In the genomic region with DNA sequence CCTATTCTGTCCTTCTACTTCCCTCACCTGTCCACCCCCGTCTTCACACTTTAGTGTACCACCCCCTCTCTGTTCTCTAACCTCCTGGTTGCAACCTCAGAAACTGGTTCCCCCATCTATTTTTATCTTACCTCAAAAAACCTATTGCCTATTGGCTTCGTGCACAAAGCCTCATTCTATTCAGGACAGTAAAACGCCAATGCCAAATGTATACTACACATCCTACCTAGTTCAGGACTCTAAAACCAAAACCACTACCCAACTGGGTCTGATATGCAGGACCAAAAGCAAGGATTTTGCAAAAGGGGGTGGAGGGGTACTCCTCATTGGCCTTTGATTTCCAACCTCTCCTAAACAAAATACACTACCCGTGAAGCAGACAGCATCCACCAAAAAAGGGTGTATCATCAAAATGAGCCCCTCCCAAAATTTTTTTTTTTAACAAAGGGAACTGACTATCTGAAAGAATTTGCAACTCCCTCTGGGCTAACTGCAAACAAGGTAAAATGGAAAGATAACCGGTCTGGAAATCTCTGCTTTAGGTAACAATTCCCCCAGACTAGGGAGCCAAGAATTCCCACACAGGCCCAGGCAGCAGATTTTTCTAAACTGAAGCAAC, we compare ENCODE assay signal across 8 mouse cellular contexts. TPM values are rescaled to one million over a fixed set of nuclear protein-coding genes. Genes with fewer than 3 reads are reported as not detected.
DNase-seq lines count a peak whose midpoint lies in the region; ATAC-seq and TF ChIP-seq lines count a peak whose summit lies in the region.

No protein-coding gene starts in this region.

- ATAC-seq in kidney, embryonic 14.5 days (ENCODE audit: low FRiP score, low TSS enrichment) = no peak
- ATAC-seq in hindbrain, embryonic 12.5 days (ENCODE audit: low FRiP score) = no peak
- no peak for ATAC-seq in midbrain, embryonic 14.5 days (ENCODE audit: low FRiP score, low TSS enrichment)
- no peak for ATAC-seq in megakaryocyte-erythroid progenitor cell, adult 5-6 weeks (replicated peaks; ENCODE audit: low FRiP score, low TSS enrichment, poor library complexity, severe bottlenecking)

- no peaks in the 10 kb centered on the region for H3K9me3 ChIP-seq in kidney, embryonic 14.5 days (ENCODE audit: control insufficient read depth, low read length)
- no peaks in the 10 kb centered on the region for H3K9me3 ChIP-seq in hindbrain, embryonic 12.5 days (replicated peaks)
- no peaks in the 10 kb centered on the region for H3K9me3 ChIP-seq in midbrain, embryonic 14.5 days (ENCODE audit: control insufficient read depth, low read length)

- no peak overlapping the region for H3K27ac ChIP-seq in kidney, embryonic 14.5 days (ENCODE audit: low read depth, low read length)
- no peak overlapping the region for H3K27ac ChIP-seq in bone marrow macrophage, adult 2 months (ENCODE audit: insufficient read depth, low read depth, low read length)
- no peak overlapping the region for H3K27ac ChIP-seq in hindbrain, embryonic 12.5 days
- no peak overlapping the region for H3K27ac ChIP-seq in midbrain, embryonic 14.5 days (replicated peaks; ENCODE audit: low read depth, low read length)

- peak overlapping the region; percentile 92; the same call in 1 of the 2 replicates for H3K9ac ChIP-seq in kidney, embryonic 14.5 days (ENCODE audit: low read depth, low read length)
- peak overlapping the region; percentile 85 for H3K9ac ChIP-seq in hindbrain, embryonic 12.5 days
- H3K9ac ChIP-seq in midbrain, embryonic 14.5 days (replicated peaks; ENCODE audit: low read length) = peak overlapping the region; percentile 73; the same call in 1 of the 2 replicates

- peak overlapping the region; percentile 79 for H3K4me3 ChIP-seq in kidney, embryonic 14.5 days (ENCODE audit: low read length)
- H3K4me3 ChIP-seq in bone marrow macrophage, adult 2 months (ENCODE audit: insufficient read depth, low read length) = peak overlapping the region; percentile 81; the same call in 1 of the 2 replicates
- peak overlapping the region; percentile 91 for H3K4me3 ChIP-seq in hindbrain, embryonic 12.5 days
- H3K4me3 ChIP-seq in midbrain, embryonic 14.5 days (replicated peaks; ENCODE audit: low read depth, low read length) = peak overlapping the region; percentile 80

- H3K36me3 ChIP-seq in kidney, embryonic 14.5 days (ENCODE audit: control insufficient read depth, insufficient read depth, low read length) = peaks cover 5% of the 10 kb centered on the region; the same call in 1 of the 2 replicates
- H3K36me3 ChIP-seq in hindbrain, embryonic 12.5 days = peaks cover 4% of the 10 kb centered on the region; the same call in 1 of the 2 replicates
- no peaks in the 10 kb centered on the region for H3K36me3 ChIP-seq in midbrain, embryonic 14.5 days (ENCODE audit: control insufficient read depth, insufficient read depth, low read length)

- 40% methylated on average over 5 of the region's 5 CpGs for WGBS in kidney, embryonic 14.5 days
- 48% methylated on average over 5 of the region's 5 CpGs for WGBS in hindbrain, embryonic 12.5 days
- WGBS in midbrain, embryonic 14.5 days = 37% methylated on average over 5 of the region's 5 CpGs

- H3K4me1 ChIP-seq in kidney, embryonic 14.5 days (ENCODE audit: control insufficient read depth, insufficient read depth, low read length) = peaks cover 17% of the 10 kb centered on the region
- H3K4me1 ChIP-seq in bone marrow macrophage, adult 2 months (ENCODE audit: control insufficient read depth, insufficient read depth, low read length) = peaks cover 21% of the 10 kb centered on the region
- H3K4me1 ChIP-seq in hindbrain, embryonic 12.5 days = peaks cover 28% of the 10 kb centered on the region
- H3K4me1 ChIP-seq in midbrain, embryonic 14.5 days (ENCODE audit: control insufficient read depth, insufficient read depth, low read length) = peaks cover 10% of the 10 kb centered on the region

- peak overlapping the region; percentile 73 for H3K4me2 ChIP-seq in kidney, embryonic 14.5 days (replicated peaks; ENCODE audit: low read depth, low read length)
- H3K4me2 ChIP-seq in hindbrain, embryonic 12.5 days (replicated peaks) = peak overlapping the region; percentile 78
- H3K4me2 ChIP-seq in midbrain, embryonic 14.5 days (ENCODE audit: low read length) = peak overlapping the region; percentile 70

- no peak for DNase-seq in kidney, postnatal 36 days
- no peak for DNase-seq in midbrain, embryonic 14.5 days
- DNase-seq in embryo, embryonic 9.5 days (ENCODE audit: extremely low spot score) = no peak
- no peak for DNase-seq in right cerebral cortex, postnatal 10 days (ENCODE audit: low spot score in 2 of 2)

- no peak for TF ChIP-seq POLR2A in bone marrow macrophage, adult 2 months (IDR thresholded peaks at IDR 0.05; ENCODE audit: borderline replicate concordance, low read depth, low read length)

- H3K27me3 ChIP-seq in kidney, embryonic 14.5 days (ENCODE audit: control insufficient read depth, insufficient read depth, low read length) = no peaks in the 10 kb centered on the region
- H3K27me3 ChIP-seq in hindbrain, embryonic 12.5 days = no peaks in the 10 kb centered on the region
- H3K27me3 ChIP-seq in midbrain, embryonic 14.5 days (ENCODE audit: control insufficient read depth, insufficient read depth, low read length) = no peaks in the 10 kb centered on the region

- no peak for TF ChIP-seq CTCF in bone marrow macrophage, adult 2 months (IDR thresholded peaks at IDR 0.05; ENCODE audit: low read depth, low read length)

RNA-seq across cellular contexts. Expression of gene S100pbp, which starts 1.4 kb away (rescaled TPM):
- 17.3 and 28.9 TPM in 2 replicates for polyA plus RNA-seq in kidney, embryonic 14.5 days (2014; fragmentation: Nextera tagmentation; extraction: Ambion mirVana)
- 25.9 and 26.8 TPM in 2 replicates for polyA plus RNA-seq in bone marrow macrophage, adult 2 months (2012; ENCODE audit: insufficient read depth, insufficient read length, missing spikeins)
- 23.2 and 26.7 TPM in 2 replicates for polyA plus RNA-seq in hindbrain, embryonic 12.5 days (2016; fragmentation: Nextera tagmentation; extraction: Ambion mirVana)
- 18.2 and 23.7 TPM in 2 replicates for polyA plus RNA-seq in midbrain, embryonic 14.5 days (2014; fragmentation: Nextera tagmentation; extraction: Ambion mirVana)
- 33.7 and 36.6 TPM in 2 replicates for total RNA-seq in megakaryocyte-erythroid progenitor cell, adult 5-6 weeks (2014; fragmentation: Nextera tagmentation)
- 9.9 and 26.8 TPM in 2 replicates for total RNA-seq in megakaryocyte-erythroid progenitor cell, adult 5-6 weeks (2017)

RNA-seq across cellular contexts. Expression of gene Yars, which starts 1.4 kb away (rescaled TPM):
- polyA plus RNA-seq in kidney, embryonic 14.5 days (2014; fragmentation: Nextera tagmentation; extraction: Ambion mirVana) = 68.4 and 92.6 TPM in 2 replicates
- 18.0 and 21.7 TPM in 2 replicates for polyA plus RNA-seq in bone marrow macrophage, adult 2 months (2012; ENCODE audit: insufficient read depth, insufficient read length, missing spikeins)
- polyA plus RNA-seq in hindbrain, embryonic 12.5 days (2016; fragmentation: Nextera tagmentation; extraction: Ambion mirVana) = 98.1 and 104 TPM in 2 replicates
- polyA plus RNA-seq in midbrain, embryonic 14.5 days (2014; fragmentation: Nextera tagmentation; extraction: Ambion mirVana) = 116 and 122 TPM in 2 replicates
- total RNA-seq in megakaryocyte-erythroid progenitor cell, adult 5-6 weeks (2014; fragmentation: Nextera tagmentation) = 54.8 and 56.6 TPM in 2 replicates
- total RNA-seq in megakaryocyte-erythroid progenitor cell, adult 5-6 weeks (2017) = 45.5 and 46.2 TPM in 2 replicates

RNA-seq across cellular contexts. Expression of gene Fndc5, which starts 51.4 kb away (rescaled TPM):
- 4.3 and 5.7 TPM in 2 replicates for polyA plus RNA-seq in kidney, embryonic 14.5 days (2014; fragmentation: Nextera tagmentation; extraction: Ambion mirVana)
- not detected in 2 replicates for polyA plus RNA-seq in bone marrow macrophage, adult 2 months (2012; ENCODE audit: insufficient read depth, insufficient read length, missing spikeins)
- 3.9 and 6.2 TPM in 2 replicates for polyA plus RNA-seq in hindbrain, embryonic 12.5 days (2016; fragmentation: Nextera tagmentation; extraction: Ambion mirVana)
- polyA plus RNA-seq in midbrain, embryonic 14.5 days (2014; fragmentation: Nextera tagmentation; extraction: Ambion mirVana) = 5.6 and 8.0 TPM in 2 replicates
- not detected in 2 replicates for total RNA-seq in megakaryocyte-erythroid progenitor cell, adult 5-6 weeks (2014; fragmentation: Nextera tagmentation)
- 0.65 and 0.75 TPM in 2 replicates for total RNA-seq in megakaryocyte-erythroid progenitor cell, adult 5-6 weeks (2017)
